Mouse (Mus musculus) brain, adult 10 weeks (tissue): Measurements from ENCODE around the gene Ube2u. TPM values are rescaled to one million over a fixed set of nuclear protein-coding genes. Genes with fewer than 3 reads are reported as not detected.

Source experiments
- polyA plus RNA-seq: library from polyadenylated mRNA; stranded (reverse); fragments of 350-450 nt; fragmentation: Illumina TruSeq; extraction: RNeasy Lipid Tissue Mini Kit (QIAGEN cat#74804); gene quantifications from one replicate; pipeline ENCODE4 v1.2.3, GENCODE M21; 2015; ENCODE audit warnings: low read depth, low replicate concordance

The Ube2u gene
- polyA plus RNA-seq: not detected

DNA sequence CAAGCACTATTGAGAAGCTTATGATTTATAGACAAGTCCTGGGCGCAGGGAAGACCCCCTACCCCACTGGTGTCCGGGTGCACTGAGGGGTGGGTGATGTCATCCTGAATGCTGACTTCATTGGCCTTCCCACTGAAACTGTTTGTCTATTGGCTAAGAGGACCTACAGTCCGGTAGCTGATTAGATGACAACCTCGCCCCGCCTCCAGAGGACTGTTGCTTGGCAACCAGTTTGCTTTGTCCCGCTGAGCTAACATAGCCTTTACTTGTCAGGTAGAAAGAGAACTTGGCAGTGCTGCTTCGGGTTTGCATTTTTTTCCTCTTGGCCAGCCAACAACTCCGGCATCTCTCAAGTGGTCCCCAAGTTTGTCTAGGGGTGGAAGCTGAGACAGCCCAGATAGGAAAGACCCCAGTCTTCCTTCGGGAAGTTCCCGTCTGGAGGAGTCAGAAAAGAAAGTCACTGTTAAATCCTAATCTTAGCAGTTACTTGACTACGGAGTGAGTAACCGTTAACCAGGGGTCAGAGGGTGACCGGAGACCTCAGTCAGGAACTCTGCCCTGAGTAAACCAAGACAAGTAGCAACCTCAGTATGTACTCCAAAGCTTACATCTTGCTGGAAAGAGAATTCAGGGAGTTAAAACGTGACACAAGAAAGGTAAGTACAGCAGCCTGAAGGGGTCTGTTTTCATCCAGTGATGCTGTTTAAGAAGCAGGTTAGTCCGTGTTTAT is at the start of gene Ube2u:
Gene Ube2u, plus strand, starts transcription at position 258 of the 730 bp plus-strand sequence.

